Mouse (Mus musculus) C2C12 (cell line): ENCODE results near the gene Gm10320.

Experiments used
- CTCF ChIP-seq: IDR thresholded peaks from one replicate; pipeline ENCODE4 v1.5.1; 2011; ENCODE audit not compliant: control insufficient read depth, insufficient read depth, insufficient read length
- FOSL1 ChIP-seq: IDR thresholded peaks from one replicate; pipeline ENCODE4 v1.8.0; 2011; ENCODE audit warnings: mild to moderate bottlenecking, low read length; ENCODE audit not compliant: poor library complexity, insufficient read depth, severe bottlenecking
- MAX ChIP-seq: IDR thresholded peaks from one replicate; pipeline ENCODE4 v1.6.1; 2011; ENCODE audit warnings: mild to moderate bottlenecking, control low read depth
- USF1 ChIP-seq: IDR thresholded peaks from one replicate; pipeline ENCODE4 v1.6.1; 2011; ENCODE audit warnings: low read depth, mild to moderate bottlenecking, control low read depth, moderate library complexity

DNA sequence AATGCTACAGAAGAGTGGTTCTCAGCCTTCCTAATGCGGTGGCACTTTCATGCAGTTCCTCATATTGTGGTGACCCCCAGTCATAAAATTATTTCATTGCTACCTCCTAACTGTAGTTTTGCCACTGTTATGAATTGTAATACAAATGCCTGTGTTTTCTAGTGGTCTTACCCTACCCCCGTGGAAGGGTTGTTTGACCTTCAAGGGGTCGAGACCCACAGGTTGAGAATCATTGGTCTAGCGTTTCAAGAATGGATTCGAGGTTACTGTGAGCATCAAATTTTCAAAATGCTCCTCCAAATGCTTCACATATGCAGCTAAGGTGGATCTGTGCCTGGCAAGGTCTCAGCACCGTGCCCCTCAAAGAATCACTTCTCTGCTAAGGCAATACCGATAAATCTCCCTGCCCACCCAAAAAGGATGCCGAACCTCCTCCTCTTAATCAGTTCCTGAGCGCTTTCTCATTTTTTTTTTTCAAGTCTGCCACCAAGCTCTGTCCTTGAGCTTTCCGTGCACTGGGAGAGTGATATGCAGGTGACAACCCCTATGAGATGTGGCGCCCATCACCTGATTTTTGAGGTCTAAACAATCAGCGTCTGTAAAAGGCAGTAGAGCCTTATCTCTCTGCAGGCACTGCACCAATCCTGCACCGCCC lies 8.8 kb upstream of the Gm10320 start:
- TF ChIP-seq MAX = no peak
- TF ChIP-seq USF1 = no peak
- TF ChIP-seq CTCF = no peak
- no peak for TF ChIP-seq FOSL1
